Mouse (Mus musculus) heart, embryonic 13.5 days (tissue): ENCODE measurements at regions not wholly inside any gene's neighbourhood (a gene's known extent, or its start where the extent isn't known, plus 50 kb on each side); places are given as distances from the start of the nearest gene placed in this dataset.

Experiments used
- ATAC-seq: fragments of 200-750 bp; cut with Nextera tagmentation; 2 replicates; pipeline ENCODE4 v1.8.0; 2017; ENCODE audit warnings: moderate TSS enrichment; ENCODE audit not compliant: insufficient number of reproducible peaks, low FRiP score, low TSS enrichment; ENCODE audit errors: extremely low read depth
- H3K27ac ChIP-seq: fragments of 300-500 bp; sonication (generic); replicated peaks from 2 replicates; pipeline ENCODE4 v1.5.1; 2015; ENCODE audit warnings: moderate library complexity, mild to moderate bottlenecking, inconsistent platforms
- H3K27me3 ChIP-seq: fragments of 300-500 bp; sonication (generic); replicated peaks from 2 replicates; pipeline ENCODE4 v1.6.1; 2015; ENCODE audit warnings: mild to moderate bottlenecking, inconsistent platforms
- H3K36me3 ChIP-seq: fragments of 300-500 bp; sonication (generic); 2 replicates; pipeline ENCODE4 v1.6.1; 2015; ENCODE audit warnings: mild to moderate bottlenecking, inconsistent platforms
- H3K4me1 ChIP-seq: fragments of 300-500 bp; sonication (generic); 2 replicates; pipeline ENCODE4 v1.6.1; 2015; ENCODE audit warnings: inconsistent platforms
- H3K4me2 ChIP-seq: fragments of 300-500 bp; sonication (generic); 2 replicates; pipeline ENCODE4 v1.6.1; 2015; ENCODE audit warnings: inconsistent platforms, mild to moderate bottlenecking, moderate library complexity
- H3K4me3 ChIP-seq: fragments of 300-500 bp; sonication (generic); 2 replicates; pipeline ENCODE4 v1.5.1; 2015; ENCODE audit warnings: moderate library complexity, mild to moderate bottlenecking, inconsistent platforms
- H3K9ac ChIP-seq: fragments of 300-500 bp; sonication (generic); 2 replicates; pipeline ENCODE4 v1.6.1; 2015; ENCODE audit warnings: inconsistent platforms, mild to moderate bottlenecking, moderate library complexity
- H3K9me3 ChIP-seq: fragments of 300-500 bp; sonication (generic); 2 replicates; pipeline ENCODE4 v1.6.1; 2016; ENCODE audit warnings: inconsistent platforms
- WGBS: fragments of 180-500 bp; shearing (Covaris S2); methylation state at CpG from one replicate; pipeline ENCODE4 v1.1.7; 2015; ENCODE audit warnings: mixed read lengths; 5-methylcytosine and 5-hydroxymethylcytosine counted together

DNA sequence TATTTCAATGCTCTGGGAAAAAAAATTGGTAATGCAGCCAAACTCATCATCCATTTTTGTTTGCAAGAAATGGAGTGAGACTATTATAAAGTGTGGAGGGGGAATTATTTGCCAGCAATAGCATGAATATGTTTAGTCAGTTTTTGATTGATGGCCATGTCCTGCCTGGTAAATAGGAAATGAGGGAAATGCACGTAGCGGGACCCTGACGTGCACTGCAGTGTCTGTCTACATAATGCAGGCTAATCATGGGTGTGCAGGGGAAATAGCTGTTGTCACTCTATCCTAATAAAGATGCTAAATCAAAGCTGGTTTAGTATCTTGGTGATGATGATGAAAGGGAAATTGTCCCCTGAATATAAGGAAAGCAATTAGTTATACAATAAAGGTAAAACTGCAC is 251.9 kb upstream of the Mon1b start:
- ATAC-seq, result no peak
- 55% methylated on average over 3 of the region's 3 CpGs for WGBS
- peak overlapping the region; percentile 68 for H3K27ac ChIP-seq

DNA sequence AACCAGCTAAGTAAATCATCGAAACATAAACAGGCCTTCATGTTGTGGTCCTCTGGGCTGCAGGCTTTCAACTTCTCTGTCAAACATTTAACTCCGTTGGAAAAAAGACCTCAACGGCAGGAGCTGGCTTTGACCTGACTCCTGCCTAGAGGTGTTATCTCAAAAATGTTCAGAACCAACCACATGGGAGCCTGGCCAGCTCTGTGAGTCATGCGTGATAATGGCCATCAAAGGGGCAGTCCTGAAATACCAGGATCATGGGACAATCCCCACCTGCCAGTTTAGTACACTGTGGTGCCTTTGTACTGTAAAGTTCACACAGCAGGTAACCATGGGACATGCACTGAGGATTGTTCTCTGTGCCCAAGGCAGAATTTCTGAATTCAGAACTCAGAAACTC is 251.4 kb upstream of the Mon1b start:
- Histone ChIP-seq H3K27ac (peak overlapping the region; percentile 68), H3K36me3 (no peaks in the 10 kb centered on the region), H3K4me3 (no peak overlapping the region), H3K27me3 (no peaks in the 10 kb centered on the region), H3K9me3 (no peaks in the 10 kb centered on the region), H3K4me1 (peaks cover 16% of the 10 kb centered on the region), H3K4me2 (no peak overlapping the region), H3K9ac (no peak overlapping the region)
- ATAC-seq, result peak; percentile 77; the same call in 1 of the 2 replicates
- 19% methylated on average over 4 of the region's 4 CpGs for WGBS

More for the DNA sequence above, 251.9 kb upstream of the Mon1b start:
- Histone ChIP-seq H3K9me3 (no peaks in the 10 kb centered on the region), H3K4me3 (no peak overlapping the region), H3K9ac (no peak overlapping the region), H3K4me2 (no peak overlapping the region), H3K36me3 (no peaks in the 10 kb centered on the region), H3K4me1 (peaks cover 16% of the 10 kb centered on the region), H3K27me3 (no peaks in the 10 kb centered on the region)

DNA sequence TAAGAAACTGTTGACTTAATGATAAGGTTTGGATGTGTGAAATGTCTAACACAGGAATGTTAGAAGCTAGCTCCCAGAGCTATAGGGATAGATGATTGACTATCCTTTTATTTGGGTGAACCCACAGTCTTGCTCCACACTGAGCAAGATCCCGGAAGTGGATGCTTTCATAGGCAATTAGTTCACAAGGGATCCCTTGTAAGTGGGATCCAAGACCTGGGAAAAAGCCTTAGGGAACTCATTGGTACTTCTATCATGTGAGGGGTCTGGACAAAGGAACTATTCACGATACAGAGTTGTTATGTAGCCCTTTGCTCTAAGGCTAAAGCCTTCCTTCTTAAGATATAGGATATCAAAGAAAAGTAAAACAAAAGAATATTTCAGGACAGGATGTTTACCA is 245.9 kb upstream of the Mon1b start:
- no peak for ATAC-seq
- 41% methylated on average over 2 of the region's 2 CpGs for WGBS
- Histone ChIP-seq H3K4me3 (no peak overlapping the region), H3K36me3 (no peaks in the 10 kb centered on the region), H3K9me3 (no peaks in the 10 kb centered on the region), H3K27ac (no peak overlapping the region), H3K4me1 (peaks cover 4% of the 10 kb centered on the region; the same call in 1 of the 2 replicates), H3K9ac (no peak overlapping the region), H3K27me3 (no peaks in the 10 kb centered on the region), H3K4me2 (no peak overlapping the region)

DNA sequence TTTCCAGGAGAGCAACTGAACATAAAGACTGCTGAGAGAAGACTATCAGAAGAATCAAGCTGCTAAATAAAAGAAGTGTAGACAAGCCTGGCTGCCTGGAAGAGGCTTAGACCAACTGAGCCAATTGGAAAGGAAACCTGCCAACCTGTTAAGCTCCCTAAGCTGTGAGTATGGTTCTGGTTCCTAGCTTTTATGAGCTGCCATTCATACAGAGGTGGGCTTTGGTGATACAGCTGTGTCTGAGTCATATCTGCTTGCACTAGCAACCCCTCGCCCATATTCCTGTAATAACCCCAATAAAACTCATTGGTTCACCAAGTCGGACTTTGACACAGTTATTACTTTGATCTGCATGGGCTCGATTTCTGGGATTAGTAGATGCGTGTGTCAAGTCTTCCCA is 245.3 kb upstream of the Mon1b start:
- 75% methylated on average over 4 of the region's 4 CpGs for WGBS

DNA sequence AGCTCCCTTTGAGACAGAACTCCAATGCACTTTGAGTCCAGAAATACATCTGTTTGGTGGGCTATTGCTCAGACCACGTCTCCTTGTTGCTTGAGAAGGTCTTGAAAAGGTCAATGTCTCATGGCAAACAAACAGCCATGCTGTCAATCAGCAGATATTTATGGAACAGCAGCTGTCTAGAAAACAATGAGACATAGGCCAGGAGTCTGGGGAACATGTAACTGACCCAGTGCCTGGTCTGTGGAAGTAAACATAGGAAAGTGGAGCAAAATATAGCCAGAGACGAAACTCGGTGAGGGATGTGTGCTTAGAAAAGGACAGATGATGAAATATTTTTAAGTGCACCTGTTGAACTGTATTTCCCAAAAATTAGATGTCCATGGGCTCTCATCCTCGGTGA is 241.1 kb upstream of the Mon1b start:
- H3K4me2 ChIP-seq, result no peak overlapping the region
- H3K4me3 ChIP-seq, result no peak overlapping the region
- no peaks in the 10 kb centered on the region for H3K36me3 ChIP-seq
- no peak overlapping the region for H3K27ac ChIP-seq
- ATAC-seq, result no peak
- H3K27me3 ChIP-seq, result no peaks in the 10 kb centered on the region
- 39% methylated on average over 4 of the region's 4 CpGs for WGBS
- no peaks in the 10 kb centered on the region for H3K9me3 ChIP-seq
- H3K9ac ChIP-seq, result no peak overlapping the region
- H3K4me1 ChIP-seq, result peaks cover 6% of the 10 kb centered on the region; the same call in 1 of the 2 replicates

More for the DNA sequence above, 245.3 kb upstream of the Mon1b start:
- no peaks in the 10 kb centered on the region for H3K27me3 ChIP-seq
- H3K4me3 ChIP-seq, result no peak overlapping the region
- H3K4me1 ChIP-seq, result peaks cover 6% of the 10 kb centered on the region; the same call in 1 of the 2 replicates
- H3K9me3 ChIP-seq, result no peaks in the 10 kb centered on the region
- H3K27ac ChIP-seq, result no peak overlapping the region
- no peak overlapping the region for H3K4me2 ChIP-seq
- no peak overlapping the region for H3K9ac ChIP-seq
- no peak for ATAC-seq
- H3K36me3 ChIP-seq, result no peaks in the 10 kb centered on the region

DNA sequence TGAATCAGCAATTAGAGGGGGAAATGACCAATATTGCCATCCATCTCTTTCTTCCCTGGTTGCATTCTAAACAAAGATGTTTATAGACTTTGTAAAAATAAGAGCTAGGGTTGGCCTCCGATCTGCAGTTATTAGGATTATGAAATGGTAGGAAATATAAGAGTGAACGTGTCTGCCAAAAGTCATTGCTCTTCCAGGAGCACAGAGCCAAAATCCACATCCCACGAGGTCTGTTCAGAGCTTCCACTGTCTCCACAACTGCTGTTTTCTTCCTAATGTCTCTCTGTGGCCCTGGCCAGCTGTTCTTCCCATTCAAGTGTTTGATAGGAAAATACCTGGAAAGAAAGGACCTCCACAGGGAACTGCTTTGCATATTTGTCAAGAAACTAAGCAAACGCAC is 230.2 kb upstream of the Mon1b start:
- no peak overlapping the region for H3K9ac ChIP-seq
- no peaks in the 10 kb centered on the region for H3K36me3 ChIP-seq
- 56% methylated on average over 4 of the region's 4 CpGs for WGBS
- no peak overlapping the region for H3K27ac ChIP-seq
- H3K9me3 ChIP-seq, result no peaks in the 10 kb centered on the region
- ATAC-seq, result no peak
- H3K4me3 ChIP-seq, result no peak overlapping the region
- no peaks in the 10 kb centered on the region for H3K27me3 ChIP-seq
- H3K4me1 ChIP-seq, result no peaks in the 10 kb centered on the region
- no peak overlapping the region for H3K4me2 ChIP-seq

DNA sequence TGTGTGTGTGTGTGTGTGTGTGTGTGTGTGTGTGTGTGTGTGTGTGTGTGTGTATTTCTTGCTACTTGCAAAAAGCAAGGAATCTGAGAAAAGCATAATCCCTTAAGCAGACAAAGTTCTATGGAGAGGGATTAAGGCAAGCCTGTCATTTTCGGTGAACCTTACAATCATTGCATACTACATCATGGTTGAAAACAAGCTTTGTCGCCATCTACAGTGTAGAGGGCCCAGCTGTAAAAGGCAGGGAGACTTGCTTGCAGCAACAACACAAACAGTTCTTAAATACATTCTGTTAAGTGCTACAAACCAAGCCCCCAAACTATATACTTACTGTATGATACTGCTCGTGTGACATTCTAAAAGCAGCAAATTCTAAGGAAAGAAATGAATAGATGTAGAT is 216.0 kb upstream of the Mon1b start:
- no peak for ATAC-seq
- no peaks in the 10 kb centered on the region for H3K36me3 ChIP-seq
- no peak overlapping the region for H3K4me2 ChIP-seq
- no peak overlapping the region for H3K4me3 ChIP-seq
- H3K9me3 ChIP-seq, result no peaks in the 10 kb centered on the region
- no peaks in the 10 kb centered on the region for H3K4me1 ChIP-seq
- no peak overlapping the region for H3K9ac ChIP-seq
- 81% methylated on average over 3 of the region's 3 CpGs for WGBS
- no peaks in the 10 kb centered on the region for H3K27me3 ChIP-seq
- no peak overlapping the region for H3K27ac ChIP-seq

DNA sequence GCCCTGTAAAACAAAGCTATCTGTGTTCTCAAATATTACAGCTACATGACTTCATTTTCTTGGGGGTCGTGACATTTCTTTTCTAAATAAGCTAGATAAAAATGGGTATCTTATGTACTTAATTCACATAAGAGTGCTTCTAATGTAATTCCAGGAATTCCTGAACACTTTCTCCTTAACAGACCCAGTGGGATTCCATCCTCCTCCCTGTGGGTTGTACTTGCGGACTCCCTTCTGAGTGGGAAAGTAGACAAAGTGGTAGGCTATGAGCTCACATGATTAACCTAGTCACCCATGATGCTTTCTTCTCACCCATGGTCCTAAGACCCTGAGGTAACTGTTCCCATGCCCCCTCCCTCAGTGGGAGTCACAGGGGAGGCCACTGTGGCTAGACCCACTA is 212.7 kb upstream of the Mon1b start:
- Histone ChIP-seq H3K4me1 (no peaks in the 10 kb centered on the region), H3K27ac (no peak overlapping the region), H3K9me3 (no peaks in the 10 kb centered on the region), H3K9ac (no peak overlapping the region), H3K27me3 (no peaks in the 10 kb centered on the region), H3K4me3 (no peak overlapping the region), H3K36me3 (no peaks in the 10 kb centered on the region), H3K4me2 (no peak overlapping the region)
- WGBS, result 60% methylated on average over 2 of the region's 2 CpGs
- ATAC-seq, result no peak

DNA sequence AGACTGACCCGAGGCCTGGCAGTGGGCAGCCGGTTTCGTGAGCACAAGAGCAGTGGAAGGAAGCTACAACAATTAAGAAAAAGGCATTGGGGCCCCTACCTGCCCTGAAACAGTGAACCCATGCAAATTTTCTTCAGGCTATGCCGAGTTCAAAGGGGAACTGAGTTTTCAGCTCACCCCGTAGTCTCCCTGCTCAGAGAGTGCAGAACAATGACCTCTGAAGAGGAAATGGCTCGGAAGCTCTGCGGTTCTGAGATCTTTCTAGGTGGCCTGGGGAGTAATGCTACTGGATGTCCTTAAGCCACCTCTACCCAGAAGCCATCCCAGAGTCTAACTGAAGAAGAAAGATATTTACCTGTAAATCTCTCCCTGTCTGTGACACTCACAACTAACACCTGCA is 196.3 kb upstream of the Mon1b start:
- Histone ChIP-seq H3K27me3 (no peaks in the 10 kb centered on the region), H3K9ac (no peak overlapping the region), H3K4me3 (no peak overlapping the region), H3K9me3 (no peaks in the 10 kb centered on the region), H3K4me1 (no peaks in the 10 kb centered on the region), H3K4me2 (no peak overlapping the region), H3K27ac (no peak overlapping the region), H3K36me3 (no peaks in the 10 kb centered on the region)
- ATAC-seq, result no peak
- WGBS, result 67% methylated on average over 7 of the region's 7 CpGs

DNA sequence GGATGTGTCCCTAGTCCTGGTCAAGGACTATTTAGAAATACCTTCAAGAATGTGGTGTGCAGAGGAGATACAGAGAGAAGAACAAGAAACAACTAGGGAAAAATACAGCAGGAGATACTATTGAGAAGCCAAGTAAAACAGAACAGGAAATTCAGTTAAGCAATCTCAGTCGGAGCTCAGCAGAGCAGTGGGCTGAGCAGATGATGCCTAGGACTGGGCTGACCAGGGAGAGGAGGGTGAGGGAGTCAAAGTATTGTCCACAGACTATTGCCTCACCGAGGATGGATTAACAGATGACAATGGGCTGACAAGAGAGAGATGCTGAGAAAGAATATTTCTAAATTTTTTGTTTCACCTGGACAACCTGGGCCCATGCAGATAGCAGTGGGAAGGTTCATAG is 181.4 kb upstream of the Mon1b start:
- whole genome bisulfite sequencing, result 57% methylated on average over 2 of the region's 2 CpGs
- no peak overlapping the region for H3K9ac ChIP-seq
- ATAC-seq, result no peak
- no peaks in the 10 kb centered on the region for H3K4me1 ChIP-seq
- H3K9me3 ChIP-seq, result no peaks in the 10 kb centered on the region
- H3K36me3 ChIP-seq, result no peaks in the 10 kb centered on the region
- H3K4me2 ChIP-seq, result no peak overlapping the region
- no peaks in the 10 kb centered on the region for H3K27me3 ChIP-seq
- no peak overlapping the region for H3K4me3 ChIP-seq
- H3K27ac ChIP-seq, result no peak overlapping the region

DNA sequence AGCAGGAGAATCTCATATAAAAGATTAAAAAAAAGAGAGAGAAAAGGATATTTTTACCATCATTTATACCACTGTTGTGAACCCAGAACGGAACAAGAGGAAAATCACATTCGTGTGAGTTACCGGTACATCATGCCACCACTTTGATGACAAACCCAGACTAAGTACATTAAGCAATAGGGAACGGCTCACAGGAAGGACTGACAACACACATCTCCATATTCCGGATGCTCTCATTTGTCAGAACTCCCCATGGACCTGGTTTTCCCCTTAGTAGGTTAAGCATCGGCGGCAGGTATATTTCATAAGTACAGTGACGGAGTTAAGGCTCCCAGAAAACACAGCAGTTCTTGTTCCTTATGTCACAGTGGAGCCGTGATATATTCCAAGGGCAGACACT is 170.8 kb upstream of the Mon1b start:
- 74% methylated on average over 9 of the region's 9 CpGs for WGBS
- ATAC-seq, result no peak
- Histone ChIP-seq H3K4me2 (no peak overlapping the region), H3K9ac (no peak overlapping the region), H3K27me3 (no peaks in the 10 kb centered on the region), H3K36me3 (no peaks in the 10 kb centered on the region), H3K4me3 (no peak overlapping the region), H3K9me3 (no peaks in the 10 kb centered on the region), H3K27ac (no peak overlapping the region), H3K4me1 (no peaks in the 10 kb centered on the region)

DNA sequence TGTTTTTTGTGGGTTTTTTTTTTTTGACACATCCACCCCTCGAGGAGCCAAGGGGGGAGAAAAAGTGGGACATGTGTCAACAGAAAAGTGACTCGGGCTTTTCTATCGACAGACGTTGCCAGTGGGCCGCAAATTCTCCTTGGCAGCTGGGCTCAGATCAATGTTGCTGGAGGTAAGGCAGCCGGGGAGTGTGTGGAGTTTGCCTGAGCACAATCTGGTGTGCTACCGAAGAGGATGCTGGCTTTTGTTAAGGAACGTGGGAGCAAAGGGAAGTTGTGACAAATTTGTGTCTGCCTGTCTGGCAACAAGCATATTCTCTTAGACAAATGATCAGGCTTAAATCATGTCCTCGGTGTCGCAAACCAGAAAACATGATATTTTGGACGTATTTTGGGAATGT is 170.2 kb upstream of the Mon1b start:
- WGBS, result 67% methylated on average over 11 of the region's 11 CpGs

More for the DNA sequence above, 170.2 kb upstream of the Mon1b start:
- no peak for ATAC-seq
- Histone ChIP-seq H3K27ac (no peak overlapping the region), H3K4me2 (no peak overlapping the region), H3K27me3 (no peaks in the 10 kb centered on the region), H3K36me3 (no peaks in the 10 kb centered on the region), H3K4me3 (no peak overlapping the region), H3K9me3 (no peaks in the 10 kb centered on the region), H3K9ac (no peak overlapping the region), H3K4me1 (no peaks in the 10 kb centered on the region)
